Mouse (Mus musculus): ENCODE data around the gene Ppp1r36.

GRCm38 (mm10) chr12:76485381-76485780, 68.0 kb downstream of the Ppp1r36 start:
- no peak for TF ChIP-seq CTCF (IDR thresholded peaks at IDR 0.05; ENCODE audit: low read depth)
- TF ChIP-seq EP300 (IDR thresholded peaks at IDR 0.05; ENCODE audit: low read depth), result no peak
